Mouse (Mus musculus): Measurements from ENCODE around the gene Trappc1. TPM values are rescaled to one million over a fixed set of nuclear protein-coding genes. Genes with fewer than 3 reads are reported as not detected.

The Trappc1 gene
- polyA plus RNA-seq (2012; rRNA removed): 50.6 and 62.5 TPM in 2 replicates

DNA sequence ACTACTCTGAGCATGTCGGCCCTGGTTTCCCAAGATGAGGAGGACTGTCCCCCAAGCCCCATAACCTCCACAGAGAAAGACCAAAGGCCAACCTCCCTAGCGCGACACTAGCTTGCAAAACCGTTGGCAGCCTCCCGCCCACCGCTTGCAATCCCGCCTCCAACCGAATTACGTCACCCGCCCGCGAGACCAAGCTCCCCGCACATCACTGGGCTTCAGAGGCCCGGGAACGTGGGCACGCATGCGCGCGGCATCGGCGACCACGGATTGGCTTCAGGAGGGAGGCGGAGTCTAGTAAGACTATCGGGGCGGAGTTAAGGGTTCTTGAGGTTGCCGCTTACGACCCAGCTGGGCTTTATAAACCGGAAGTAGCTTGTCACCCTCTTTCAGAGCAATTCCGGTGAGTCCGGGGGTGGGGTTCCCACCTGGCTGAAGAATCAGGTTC, at the start of gene Trappc1, which contains the start of gene Cntrob:
TSS of gene Trappc1 (plus strand) at position 314 of the 445 bp plus-strand sequence.
TSS of gene Cntrob (minus strand) at position 109 of the 445 bp plus-strand sequence.
- Histone ChIP-seq H3K27ac (ENCODE audit: control insufficient read depth, insufficient read depth, low read length) (peak within 1 kb of the TSS; percentile 85), H3K27me3 (ENCODE audit: control insufficient read depth, insufficient read depth, low read length) (no peaks in the 10 kb centered on the region), H3K36me3 (ENCODE audit: control insufficient read depth, insufficient read depth, low read length) (0 out of 2 replicates have a peak, but pooled peaks cover 2% of the 10 kb centered on the region), H3K4me3 (ENCODE audit: control insufficient read depth, insufficient read depth, low read length) (peak within 1 kb of the TSS; percentile 78), H3K4me1 (replicated peaks; ENCODE audit: control insufficient read depth, insufficient read depth, low read length) (peaks cover 41% of the 10 kb centered on the region)
- peak; percentile 99 for DNase-seq
- WGBS: under 1% methylated on average over 30 of the region's 30 CpGs
- peak; percentile 95 for TF ChIP-seq POLR2A (IDR thresholded peaks at IDR 0.05; ENCODE audit: control insufficient read depth, extremely low read depth, insufficient read depth, low read length, poor library complexity)
- TF ChIP-seq CTCF (IDR thresholded peaks at IDR 0.05; ENCODE audit: borderline replicate concordance, control insufficient read depth, extremely low read depth, insufficient read depth, low read length, poor library complexity): peak; percentile 81

DNA sequence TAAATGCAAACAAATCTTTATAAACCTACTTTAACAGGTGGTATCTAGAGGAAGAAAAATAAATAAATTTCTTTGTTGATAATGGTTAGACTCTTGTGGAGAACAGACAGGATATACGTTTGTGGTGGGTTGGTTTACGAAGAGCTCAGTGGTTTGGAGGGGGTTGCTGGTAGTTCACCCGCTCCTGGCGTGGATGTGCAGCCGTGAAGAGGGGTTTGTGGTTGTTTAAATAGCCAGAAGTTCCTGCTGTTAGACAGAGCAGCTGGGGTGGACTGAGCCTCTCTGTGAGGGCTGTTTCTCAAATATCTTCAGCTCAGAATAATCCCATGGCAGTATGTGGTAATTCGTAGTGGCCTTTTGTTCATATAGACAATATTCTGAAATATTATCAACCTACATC, 48.1 kb upstream of the Trappc1 start:
- peaks cover 9% of the 10 kb centered on the region for H3K4me1 ChIP-seq (replicated peaks; ENCODE audit: control insufficient read depth, insufficient read depth, low read length)
- no peaks in the 10 kb centered on the region for H3K36me3 ChIP-seq (ENCODE audit: control insufficient read depth, insufficient read depth, low read length)
- no peak overlapping the region for H3K4me3 ChIP-seq (ENCODE audit: control insufficient read depth, insufficient read depth, low read length)
- H3K27me3 ChIP-seq (ENCODE audit: control insufficient read depth, insufficient read depth, low read length): no peaks in the 10 kb centered on the region
- H3K27ac ChIP-seq (ENCODE audit: control insufficient read depth, insufficient read depth, low read length): peak overlapping the region; percentile 12; the same call in 1 of the 2 replicates
- TF ChIP-seq POLR2A (IDR thresholded peaks at IDR 0.05; ENCODE audit: control insufficient read depth, extremely low read depth, insufficient read depth, low read length, poor library complexity) (no peak), CTCF (IDR thresholded peaks at IDR 0.05; ENCODE audit: borderline replicate concordance, control insufficient read depth, extremely low read depth, insufficient read depth, low read length, poor library complexity) (no peak)
- peak; percentile 14 for DNase-seq
- WGBS: 8% methylated on average over 6 of the region's 6 CpGs

DNA sequence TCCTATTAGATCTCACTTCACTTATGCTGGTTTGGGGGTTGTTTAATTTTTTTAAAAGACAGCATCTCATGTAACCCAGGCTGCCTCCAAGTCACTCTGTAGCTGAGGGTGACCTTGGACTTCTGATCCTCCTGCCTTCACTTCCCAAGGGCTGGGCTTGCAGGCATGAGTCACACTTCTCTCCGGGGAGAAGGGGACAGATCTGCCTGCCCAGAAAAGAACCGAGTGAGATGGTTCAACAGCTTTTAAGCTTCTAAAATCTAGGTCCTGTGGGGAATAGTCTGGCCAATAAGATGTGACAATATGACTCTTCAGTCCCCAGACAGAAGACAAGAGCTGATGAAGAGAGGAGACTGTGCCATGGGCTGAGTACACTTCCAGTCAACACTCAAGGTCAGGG, 47.7 kb upstream of the Trappc1 start:
- 16% methylated on average over 2 of the region's 2 CpGs for WGBS
- peaks cover 9% of the 10 kb centered on the region for H3K4me1 ChIP-seq (replicated peaks; ENCODE audit: control insufficient read depth, insufficient read depth, low read length)
- no peak for DNase-seq
- no peak overlapping the region for H3K4me3 ChIP-seq (ENCODE audit: control insufficient read depth, insufficient read depth, low read length)
- no peaks in the 10 kb centered on the region for H3K36me3 ChIP-seq (ENCODE audit: control insufficient read depth, insufficient read depth, low read length)
- TF ChIP-seq POLR2A (IDR thresholded peaks at IDR 0.05; ENCODE audit: control insufficient read depth, extremely low read depth, insufficient read depth, low read length, poor library complexity) (no peak), CTCF (IDR thresholded peaks at IDR 0.05; ENCODE audit: borderline replicate concordance, control insufficient read depth, extremely low read depth, insufficient read depth, low read length, poor library complexity) (no peak)
- peak overlapping the region; percentile 12; the same call in 1 of the 2 replicates for H3K27ac ChIP-seq (ENCODE audit: control insufficient read depth, insufficient read depth, low read length)
- H3K27me3 ChIP-seq (ENCODE audit: control insufficient read depth, insufficient read depth, low read length): no peaks in the 10 kb centered on the region

DNA sequence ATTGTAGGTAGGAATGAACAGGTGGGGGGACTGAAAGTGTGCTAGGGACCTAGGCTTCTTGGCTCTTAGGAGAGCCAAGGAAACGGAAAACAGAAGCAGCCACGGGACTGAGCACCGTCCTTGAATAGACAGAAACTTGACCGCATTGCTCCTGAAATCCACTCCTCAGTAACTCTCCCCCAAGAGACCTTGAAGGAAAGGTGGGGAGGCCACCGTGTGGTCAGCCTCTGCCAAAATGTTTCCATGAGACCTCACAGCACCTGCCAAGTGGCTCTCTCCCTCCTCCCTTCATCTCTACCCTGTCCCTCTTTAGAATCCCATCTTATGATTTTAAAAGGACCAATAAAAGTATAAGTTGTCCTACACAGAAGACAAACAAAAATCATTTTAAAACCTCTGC, 46.5 kb upstream of the Trappc1 start:
- H3K4me1 ChIP-seq (replicated peaks; ENCODE audit: control insufficient read depth, insufficient read depth, low read length): peaks cover 9% of the 10 kb centered on the region
- DNase-seq: no peak
- TF ChIP-seq POLR2A (IDR thresholded peaks at IDR 0.05; ENCODE audit: control insufficient read depth, extremely low read depth, insufficient read depth, low read length, poor library complexity) (no peak), CTCF (IDR thresholded peaks at IDR 0.05; ENCODE audit: borderline replicate concordance, control insufficient read depth, extremely low read depth, insufficient read depth, low read length, poor library complexity) (no peak)
- 76% methylated on average over 5 of the region's 5 CpGs for WGBS
- H3K27me3 ChIP-seq (ENCODE audit: control insufficient read depth, insufficient read depth, low read length): no peaks in the 10 kb centered on the region
- H3K27ac ChIP-seq (ENCODE audit: control insufficient read depth, insufficient read depth, low read length): no peak overlapping the region
- H3K4me3 ChIP-seq (ENCODE audit: control insufficient read depth, insufficient read depth, low read length): no peak overlapping the region
- H3K36me3 ChIP-seq (ENCODE audit: control insufficient read depth, insufficient read depth, low read length): no peaks in the 10 kb centered on the region

DNA sequence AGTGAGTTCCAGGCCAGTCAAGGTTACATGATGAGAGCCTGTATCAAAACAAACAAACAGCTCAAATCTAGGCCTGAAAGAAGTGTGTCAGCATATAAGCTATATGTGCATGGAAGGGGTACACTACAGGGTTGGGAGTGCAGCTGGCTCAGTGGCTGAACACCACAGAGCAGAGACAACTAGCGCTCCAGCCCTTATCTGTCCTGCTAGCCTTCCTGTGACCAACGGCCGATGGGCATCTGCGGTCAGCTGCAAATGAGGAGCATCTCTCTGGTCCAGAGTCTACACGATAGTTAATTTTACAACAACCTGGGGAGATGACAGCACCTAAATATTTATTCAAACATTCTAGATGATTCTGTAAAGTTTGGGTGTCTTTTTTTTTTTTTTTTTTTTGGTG, 32.7 kb upstream of the Trappc1 start:
- TF ChIP-seq POLR2A (IDR thresholded peaks at IDR 0.05; ENCODE audit: control insufficient read depth, extremely low read depth, insufficient read depth, low read length, poor library complexity) (no peak), CTCF (IDR thresholded peaks at IDR 0.05; ENCODE audit: borderline replicate concordance, control insufficient read depth, extremely low read depth, insufficient read depth, low read length, poor library complexity) (no peak)
- WGBS: 98% methylated on average over 5 of the region's 5 CpGs
- no peaks in the 10 kb centered on the region for H3K27me3 ChIP-seq (ENCODE audit: control insufficient read depth, insufficient read depth, low read length)

DNA sequence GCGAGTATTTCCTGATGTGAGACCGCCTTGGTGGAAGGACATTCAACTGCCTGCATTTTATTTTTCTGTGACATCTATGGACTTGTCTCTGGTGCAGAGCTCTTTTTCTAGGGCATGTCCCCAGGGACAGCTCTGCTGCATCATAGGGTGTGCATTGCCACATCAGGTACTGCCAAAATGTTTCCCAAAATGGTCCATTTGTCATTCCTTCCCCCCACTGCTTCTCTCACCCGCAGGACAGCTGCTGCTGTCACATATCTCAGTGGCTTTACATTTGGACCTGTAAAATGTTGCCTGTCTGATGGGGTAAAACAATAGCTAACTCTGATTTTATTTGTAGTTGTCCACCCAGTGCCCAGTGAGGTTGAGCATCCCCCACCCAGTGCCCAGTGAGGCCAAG, 28.5 kb upstream of the Trappc1 start:
- Histone ChIP-seq H3K4me1 (replicated peaks; ENCODE audit: control insufficient read depth, insufficient read depth, low read length) (no peaks in the 10 kb centered on the region), H3K27me3 (ENCODE audit: control insufficient read depth, insufficient read depth, low read length) (no peaks in the 10 kb centered on the region), H3K27ac (ENCODE audit: control insufficient read depth, insufficient read depth, low read length) (no peak overlapping the region), H3K4me3 (ENCODE audit: control insufficient read depth, insufficient read depth, low read length) (no peak overlapping the region), H3K36me3 (ENCODE audit: control insufficient read depth, insufficient read depth, low read length) (0 out of 2 replicates have a peak, but pooled peaks cover 10% of the 10 kb centered on the region)
- WGBS: 90% methylated on average over 3 of the region's 3 CpGs
- no peak for TF ChIP-seq CTCF (IDR thresholded peaks at IDR 0.05; ENCODE audit: borderline replicate concordance, control insufficient read depth, extremely low read depth, insufficient read depth, low read length, poor library complexity)
- DNase-seq: no peak

More for the DNA sequence above, 32.7 kb upstream of the Trappc1 start:
- Histone ChIP-seq H3K4me3 (ENCODE audit: control insufficient read depth, insufficient read depth, low read length) (no peak overlapping the region), H3K27ac (ENCODE audit: control insufficient read depth, insufficient read depth, low read length) (no peak overlapping the region), H3K36me3 (ENCODE audit: control insufficient read depth, insufficient read depth, low read length) (no peaks in the 10 kb centered on the region), H3K4me1 (replicated peaks; ENCODE audit: control insufficient read depth, insufficient read depth, low read length) (no peaks in the 10 kb centered on the region)
- DNase-seq: no peak

DNA sequence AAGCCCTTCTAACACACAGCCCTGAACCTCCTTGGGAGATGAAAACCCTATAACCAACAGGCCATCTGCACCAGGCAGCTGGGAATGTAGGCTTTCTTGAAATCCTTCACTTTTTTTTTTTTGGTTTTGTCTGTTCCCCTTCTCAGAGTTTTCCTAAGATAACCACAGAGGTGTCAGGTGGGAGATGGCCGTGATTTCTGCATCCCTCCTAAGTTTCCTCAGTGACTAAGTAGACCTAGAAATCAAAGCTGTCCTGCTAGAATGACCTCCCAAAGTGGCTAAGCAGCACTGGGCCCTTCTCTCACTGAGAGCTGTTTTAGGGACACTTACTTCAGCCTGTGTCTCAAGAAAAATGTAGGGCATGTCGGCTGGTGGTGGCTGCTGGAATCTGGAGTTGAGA, 26.0 kb upstream of the Trappc1 start:
- TF ChIP-seq POLR2A (IDR thresholded peaks at IDR 0.05; ENCODE audit: control insufficient read depth, extremely low read depth, insufficient read depth, low read length, poor library complexity) (no peak), CTCF (IDR thresholded peaks at IDR 0.05; ENCODE audit: borderline replicate concordance, control insufficient read depth, extremely low read depth, insufficient read depth, low read length, poor library complexity) (no peak)
- no peak for DNase-seq
- WGBS: 100% methylated on average over 2 of the region's 2 CpGs
- peaks cover 21% of the 10 kb centered on the region for H3K36me3 ChIP-seq (ENCODE audit: control insufficient read depth, insufficient read depth, low read length)
- H3K27me3 ChIP-seq (ENCODE audit: control insufficient read depth, insufficient read depth, low read length): no peaks in the 10 kb centered on the region
- no peak overlapping the region for H3K27ac ChIP-seq (ENCODE audit: control insufficient read depth, insufficient read depth, low read length)
- no peak overlapping the region for H3K4me3 ChIP-seq (ENCODE audit: control insufficient read depth, insufficient read depth, low read length)
- no peaks in the 10 kb centered on the region for H3K4me1 ChIP-seq (replicated peaks; ENCODE audit: control insufficient read depth, insufficient read depth, low read length)
